ENCODE assay signal across 26 mouse cellular contexts in the genomic region with DNA sequence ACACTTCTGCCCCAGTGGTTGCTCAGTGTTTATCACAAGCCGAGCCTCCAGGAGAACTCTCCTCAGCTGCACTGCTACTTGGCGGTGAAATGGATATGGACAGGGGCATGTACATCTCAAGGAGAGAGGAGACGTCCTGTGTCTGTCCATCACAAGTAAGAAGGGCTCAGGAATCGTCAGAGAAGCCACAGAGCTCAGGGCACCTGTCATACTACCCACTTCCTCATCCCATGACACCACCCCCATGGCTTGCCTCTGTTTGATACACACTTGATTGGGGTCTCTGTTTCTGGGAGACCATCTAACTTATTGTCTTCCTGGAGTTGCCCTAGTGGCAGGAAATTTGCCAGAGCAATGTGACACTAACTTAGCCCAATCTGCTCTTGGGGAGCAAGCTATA.
DNase-seq lines count a peak whose midpoint lies in the region; ATAC-seq lines count a peak whose summit lies in the region.
"Had no signal": no experiment of that assay in that cellular context is flagged by ENCODE, and none has a peak within 500 bp of the region (broad histone marks: within the 10 kb centered on the region; RNA-seq: fewer than 3 reads in every experiment).

No protein-coding gene starts in this region.

- peak overlapping the region; percentile 46 for H3K4me2 ChIP-seq in liver, embryonic 13.5 days
- peak overlapping the region; percentile 15; the same call in 1 of the 2 replicates for H3K4me2 ChIP-seq in liver, embryonic 16.5 days (ENCODE audit: low read depth, low read length)
- no peak overlapping the region for H3K4me2 ChIP-seq in midbrain, embryonic 14.5 days (ENCODE audit: low read length)
- H3K4me2 ChIP-seq: forebrain, embryonic 13.5 days; heart, embryonic 13.5 days; hindbrain, embryonic 12.5 days had no signal

- H3K9me3 ChIP-seq in liver, embryonic 13.5 days (replicated peaks): no peaks in the 10 kb centered on the region
- H3K9me3 ChIP-seq in liver, embryonic 16.5 days (replicated peaks; ENCODE audit: control insufficient read depth, low read length): no peaks in the 10 kb centered on the region
- H3K9me3 ChIP-seq in midbrain, embryonic 14.5 days (ENCODE audit: control insufficient read depth, low read length): no peaks in the 10 kb centered on the region
- H3K9me3 ChIP-seq: forebrain, embryonic 10.5 days; forebrain, embryonic 13.5 days; heart, embryonic 10.5 days; heart, embryonic 13.5 days; hindbrain, embryonic 12.5 days had no signal

- no peak for DNase-seq in liver, embryonic 13.5 days
- DNase-seq in thymus, postnatal 14 days: no peak
- DNase-seq in midbrain, embryonic 14.5 days: no peak
- DNase-seq in kidney, postnatal 10 days: no peak
- DNase-seq: adrenal gland, adult 2 months; adrenal gland, postnatal 14 days; cerebellum, adult 11 months; cerebellum, adult 2 months; cerebellum, adult 9-11 months; cerebellum, postnatal 25 days; gastrocnemius, postnatal 10 days; gastrocnemius, postnatal 36 days; heart, adult 2 months; heart, postnatal 14 days; heart, postnatal 4 days had no signal

- WGBS in liver, embryonic 13.5 days (ENCODE audit: insufficient replicate concordance): 49% methylated on average over 4 of the region's 4 CpGs
- whole genome bisulfite sequencing in liver, embryonic 16.5 days (ENCODE audit: insufficient replicate concordance): 42% methylated on average over 4 of the region's 4 CpGs
- 94% methylated on average over 4 of the region's 4 CpGs for WGBS in midbrain, embryonic 14.5 days

- ATAC-seq in common myeloid progenitor, adult 5-6 weeks (replicated peaks; ENCODE audit: low read depth, poor library complexity, severe bottlenecking): peak; percentile 60
- peak; percentile 22 to 36; a peak in 2 of 4 replicates for ATAC-seq in hematopoietic stem cell, adult 5-6 weeks (replicated peaks in 1 of 2; ENCODE audit: insufficient read depth in 1 of 2, low FRiP score in 2 of 2, low TSS enrichment in 1 of 2, low read depth in 1 of 2, poor library complexity in 2 of 2, severe bottlenecking in 2 of 2)
- ATAC-seq in liver, embryonic 13.5 days (ENCODE audit: low read depth): peak; percentile 32
- ATAC-seq in liver, embryonic 16.5 days (ENCODE audit: low read depth): peak; percentile 39; the same call in 1 of the 2 replicates
- ATAC-seq in midbrain, embryonic 14.5 days (ENCODE audit: low FRiP score, low TSS enrichment): no peak
- ATAC-seq: CD4-positive, CD25-positive, alpha-beta regulatory T cell, adult 4 months; forebrain, embryonic 13.5 days; forebrain, embryonic 16.5 days; hindbrain, embryonic 16.5 days had no signal

- H3K4me1 ChIP-seq in liver, embryonic 13.5 days (replicated peaks): peaks cover 41% of the 10 kb centered on the region
- peaks cover 23% of the 10 kb centered on the region for H3K4me1 ChIP-seq in liver, embryonic 16.5 days (ENCODE audit: control insufficient read depth, low read depth, low read length)
- peaks cover 26% of the 10 kb centered on the region for H3K4me1 ChIP-seq in midbrain, embryonic 14.5 days (ENCODE audit: control insufficient read depth, insufficient read depth, low read length)

- H3K4me3 ChIP-seq in liver, embryonic 13.5 days (replicated peaks): no peak overlapping the region
- H3K4me3 ChIP-seq in liver, embryonic 16.5 days (ENCODE audit: low read depth, low read length): no peak overlapping the region
- H3K4me3 ChIP-seq in midbrain, embryonic 14.5 days (replicated peaks; ENCODE audit: low read depth, low read length): no peak overlapping the region
- H3K4me3 ChIP-seq: forebrain, embryonic 10.5 days; forebrain, embryonic 13.5 days; heart, adult 2 months; heart, embryonic 10.5 days; heart, embryonic 13.5 days; hindbrain, embryonic 12.5 days had no signal

- H3K9ac ChIP-seq in liver, embryonic 13.5 days: 0 out of 2 replicates have a peak overlapping the region, but pooled peaks have one; percentile 13
- no peak overlapping the region for H3K9ac ChIP-seq in liver, embryonic 16.5 days (ENCODE audit: low read depth, low read length)
- H3K9ac ChIP-seq in midbrain, embryonic 14.5 days (replicated peaks; ENCODE audit: low read length): no peak overlapping the region
- H3K9ac ChIP-seq: forebrain, embryonic 13.5 days; heart, embryonic 13.5 days; hindbrain, embryonic 12.5 days had no signal

- no peaks in the 10 kb centered on the region for H3K36me3 ChIP-seq in liver, embryonic 13.5 days
- no peaks in the 10 kb centered on the region for H3K36me3 ChIP-seq in liver, embryonic 16.5 days (ENCODE audit: control insufficient read depth, insufficient read depth)
- no peaks in the 10 kb centered on the region for H3K36me3 ChIP-seq in midbrain, embryonic 14.5 days (ENCODE audit: control insufficient read depth, insufficient read depth, low read length)
- H3K36me3 ChIP-seq: forebrain, embryonic 10.5 days; heart, embryonic 10.5 days; heart, embryonic 13.5 days; hindbrain, embryonic 12.5 days had no signal

- no peaks in the 10 kb centered on the region for H3K27me3 ChIP-seq in liver, embryonic 13.5 days
- H3K27me3 ChIP-seq in liver, embryonic 16.5 days (ENCODE audit: control insufficient read depth, insufficient read depth, low read depth, low read length): no peaks in the 10 kb centered on the region
- no peaks in the 10 kb centered on the region for H3K27me3 ChIP-seq in midbrain, embryonic 14.5 days (ENCODE audit: control insufficient read depth, insufficient read depth, low read length)
- H3K27me3 ChIP-seq: forebrain, embryonic 13.5 days; heart, embryonic 13.5 days had no signal

- peak overlapping the region; percentile 81 for H3K27ac ChIP-seq in liver, embryonic 13.5 days
- H3K27ac ChIP-seq in liver, embryonic 16.5 days (ENCODE audit: low read length): peak overlapping the region; percentile 64
- H3K27ac ChIP-seq in midbrain, embryonic 14.5 days (replicated peaks; ENCODE audit: low read depth, low read length): no peak overlapping the region
- H3K27ac ChIP-seq: forebrain, embryonic 10.5 days; forebrain, embryonic 13.5 days; heart, adult 2 months; heart, embryonic 10.5 days; heart, embryonic 13.5 days; hindbrain, embryonic 12.5 days had no signal
